Mouse (Mus musculus): ENCODE results near the gene Defb22. TPM values are rescaled to one million over a fixed set of nuclear protein-coding genes. Genes with fewer than 3 reads are reported as not detected.

The Defb22 gene
- not detected in 2 replicates for polyA plus RNA-seq (2015; fragmentation: Nextera tagmentation; extraction: Ambion mirVana)

GRCm38 (mm10) chr2:152490038-152490437, at the start of gene Defb22:
TSS of gene Defb22 (minus strand) at chr2:152490138.
- no peak for DNase-seq (ENCODE audit: low spot score)

- DNase-seq (ENCODE audit: low spot score): no peak
Measured at GRCm38 (mm10) chr2:152517981-152518380, 28.0 kb upstream of the Defb22 start, which contains the start of gene Defb28. TSS of gene Defb28 (plus strand) at chr2:152518255.

GRCm38 (mm10) chr2:152516084-152516483, 26.1 kb upstream of the Defb22 start:
- no peak for DNase-seq (ENCODE audit: low spot score)

- DNase-seq (ENCODE audit: low spot score): no peak
Measured at GRCm38 (mm10) chr2:152511592-152511991, 21.7 kb upstream of the Defb22 start, which contains the start of gene Defb26. TSS of gene Defb26 (minus strand) at chr2:152511692.

- DNase-seq (ENCODE audit: low spot score): no peak
Measured at GRCm38 (mm10) chr2:152503950-152504349, 14.0 kb upstream of the Defb22 start.

- DNase-seq (ENCODE audit: low spot score): no peak
Measured at GRCm38 (mm10) chr2:152500863-152501229, 10.9 kb upstream of the Defb22 start.

- no peak for DNase-seq (ENCODE audit: low spot score)
Measured at GRCm38 (mm10) chr2:152500204-152500862, 10.4 kb upstream of the Defb22 start.

- no peak for DNase-seq (ENCODE audit: low spot score)
Measured at GRCm38 (mm10) chr2:152498020-152498419, 8.1 kb upstream of the Defb22 start.

- DNase-seq (ENCODE audit: low spot score): no peak
Measured at GRCm38 (mm10) chr2:152493151-152493550, 3.2 kb upstream of the Defb22 start.

- no peak for DNase-seq (ENCODE audit: low spot score)
Measured at GRCm38 (mm10) chr2:152487024-152487423, 2.9 kb downstream of the Defb22 start.

GRCm38 (mm10) chr2:152481726-152482125, 8.2 kb downstream of the Defb22 start:
- no peak for DNase-seq (ENCODE audit: low spot score)

GRCm38 (mm10) chr2:152480881-152481280, 9.1 kb downstream of the Defb22 start:
- DNase-seq (ENCODE audit: low spot score): no peak

GRCm38 (mm10) chr2:152476763-152477162, 13.2 kb downstream of the Defb22 start, which contains the start of gene Defb20:
TSS of gene Defb20 (plus strand) at chr2:152477063.
- DNase-seq (ENCODE audit: low spot score): no peak

- no peak for DNase-seq (ENCODE audit: low spot score)
Measured at GRCm38 (mm10) chr2:152472434-152472833, 17.5 kb downstream of the Defb22 start.

- DNase-seq (ENCODE audit: low spot score): peak; percentile 21
Measured at GRCm38 (mm10) chr2:152470973-152471372, 19.0 kb downstream of the Defb22 start.

GRCm38 (mm10) chr2:152464570-152465150, 25.3 kb downstream of the Defb22 start, which contains the start of gene Defb23:
TSS of gene Defb23 (minus strand) at chr2:152464620.
- DNase-seq (ENCODE audit: low spot score): no peak

GRCm38 (mm10) chr2:152459241-152459640, 30.7 kb downstream of the Defb22 start:
- no peak for DNase-seq (ENCODE audit: low spot score)

- no peak for DNase-seq (ENCODE audit: low spot score)
Measured at GRCm38 (mm10) chr2:152452101-152452781, 37.7 kb downstream of the Defb22 start.

- peak; percentile 30 for DNase-seq (ENCODE audit: low spot score)
Measured at GRCm38 (mm10) chr2:152450241-152450640, 39.7 kb downstream of the Defb22 start.

GRCm38 (mm10) chr2:152447461-152447860, 42.5 kb downstream of the Defb22 start:
- DNase-seq (ENCODE audit: low spot score): no peak

- DNase-seq (ENCODE audit: low spot score): no peak
Measured at GRCm38 (mm10) chr2:152446642-152447041, 43.3 kb downstream of the Defb22 start.

GRCm38 (mm10) chr2:152443281-152443680, 46.7 kb downstream of the Defb22 start:
- DNase-seq (ENCODE audit: low spot score): no peak

All from thymus, postnatal 0 days (tissue).